Mouse (Mus musculus) embryonic stem cell, embryonic (primary cell): ENCODE results near the gene Tmcc3.

Experiments used
- CTCF ChIA-PET, 4 experiments: fragments of 300-600 bp in 2 of 4; fragments of 350-600 bp in 2 of 4; sonication (Branson Sonifier 250); formaldehyde crosslinking; loops; one replicate each; lab custom pipeline; 2022; ENCODE audit warnings: inconsistent platforms in 2 of 4; lab: Charles Lee
- POLR2A ChIA-PET, 4 experiments: fragments of 300-600 bp in 2 of 4; fragments of 350-600 bp in 2 of 4; sonication (Branson Sonifier 250); formaldehyde crosslinking; loops; one replicate each; lab custom pipeline; 2022; ENCODE audit warnings: antibody characterized with exemption in 4 of 4, inconsistent platforms in 1 of 4; lab: Charles Lee

Tmcc3 gene

GRCm38 (mm10) chr10:94471487-94471886 lies 159.7 kb downstream of the Tmcc3 start:
- POLR2A ChIA-PET = no interaction called here
- CTCF ChIA-PET = interaction anchor here in 1 of 4 experiments (0.6 to 0.7 kb wide), 2 partner anchors 87 to 508 kb away, joined by 3 read pairs; no protein-coding TSS in a partner anchor

GRCm38 (mm10) chr10:94473501-94473900 lies 161.8 kb downstream of the Tmcc3 start:
- POLR2A ChIA-PET = interaction anchor here in 2 of 4 experiments (0.5 to 1.4 kb wide), 2 partner anchors 8 to 36 kb away, joined by 3 to 4 read pairs; no protein-coding TSS in a partner anchor

DNA sequence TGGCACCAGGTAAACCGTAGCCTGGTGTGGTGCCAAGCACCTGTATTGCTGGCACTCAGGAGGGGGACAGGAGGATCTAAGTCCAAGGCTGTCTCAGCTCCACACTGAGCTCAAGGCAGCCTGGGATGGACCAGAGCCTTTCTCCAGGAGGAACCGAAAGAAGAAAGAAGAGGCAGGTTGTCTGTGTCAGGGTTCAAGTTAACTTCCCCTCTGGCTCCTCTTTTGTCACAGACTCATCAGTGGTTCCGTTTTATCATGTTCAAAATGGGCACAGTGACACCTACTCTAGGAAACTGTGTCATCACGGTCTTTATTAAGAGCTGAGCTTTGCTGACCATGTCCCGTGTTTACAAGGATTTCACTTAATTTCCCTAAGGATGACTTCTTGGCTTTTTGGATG lies 162.4 kb downstream of the Tmcc3 start:
- ChIA-PET CTCF (no interaction called here), POLR2A (no interaction called here)

More at GRCm38 (mm10) chr10:94473501-94473900, 161.8 kb downstream of the Tmcc3 start:
- CTCF ChIA-PET = interaction anchor here in 1 of 4 experiments (0.6 kb wide), 1 partner anchor 183 kb away, joined by 3 read pairs; no protein-coding TSS in a partner anchor

DNA sequence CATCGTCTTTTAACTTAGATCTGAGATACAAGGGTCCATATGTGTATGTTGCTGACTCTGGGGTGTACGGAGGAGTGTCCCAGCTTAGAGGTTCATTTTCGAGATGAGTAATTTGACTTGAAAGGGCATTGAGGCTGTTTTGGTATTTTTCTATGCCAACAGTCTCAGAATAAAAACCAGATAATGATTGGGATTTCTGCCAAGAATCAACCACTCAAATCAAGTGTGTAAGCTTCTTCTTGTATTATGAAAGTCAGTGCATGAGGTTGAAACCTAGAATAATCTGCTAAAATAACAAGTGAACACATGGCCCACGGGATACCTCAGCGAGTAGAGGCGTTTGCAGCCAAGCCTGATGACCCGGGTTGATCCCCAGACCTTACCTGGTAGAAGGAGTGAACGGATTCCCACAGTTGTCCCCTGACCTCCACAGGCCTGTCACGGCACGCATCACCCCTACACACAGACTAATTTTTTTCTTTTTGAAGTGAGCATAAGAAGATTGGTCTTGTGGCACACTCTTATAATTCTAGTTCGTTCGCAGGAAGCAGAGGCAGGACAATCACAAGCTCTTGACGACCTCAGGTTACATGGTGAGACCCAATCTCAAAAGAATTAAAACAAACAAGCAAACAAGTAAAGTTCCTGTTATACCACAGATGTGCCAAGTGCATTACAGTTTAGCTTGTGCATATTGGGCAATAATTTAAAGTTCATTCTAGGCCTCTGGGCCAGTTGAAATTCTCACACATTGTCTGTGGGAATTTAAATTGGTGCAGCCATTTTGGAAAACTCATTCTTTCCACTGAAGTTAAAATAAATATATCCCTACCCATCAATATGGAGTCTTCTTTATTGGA lies 165.8 kb downstream of the Tmcc3 start:
- ChIA-PET POLR2A (interaction anchor here in 1 of 4 experiments (1.1 kb wide), 1 partner anchor 11 kb away, joined by 3 read pairs; no protein-coding TSS in a partner anchor), CTCF (no interaction called here)

- ChIA-PET POLR2A (no interaction called here), CTCF (no interaction called here)
These were observed 167.9 kb downstream of the Tmcc3 start for GRCm38 (mm10) chr10:94479646-94480045.

DNA sequence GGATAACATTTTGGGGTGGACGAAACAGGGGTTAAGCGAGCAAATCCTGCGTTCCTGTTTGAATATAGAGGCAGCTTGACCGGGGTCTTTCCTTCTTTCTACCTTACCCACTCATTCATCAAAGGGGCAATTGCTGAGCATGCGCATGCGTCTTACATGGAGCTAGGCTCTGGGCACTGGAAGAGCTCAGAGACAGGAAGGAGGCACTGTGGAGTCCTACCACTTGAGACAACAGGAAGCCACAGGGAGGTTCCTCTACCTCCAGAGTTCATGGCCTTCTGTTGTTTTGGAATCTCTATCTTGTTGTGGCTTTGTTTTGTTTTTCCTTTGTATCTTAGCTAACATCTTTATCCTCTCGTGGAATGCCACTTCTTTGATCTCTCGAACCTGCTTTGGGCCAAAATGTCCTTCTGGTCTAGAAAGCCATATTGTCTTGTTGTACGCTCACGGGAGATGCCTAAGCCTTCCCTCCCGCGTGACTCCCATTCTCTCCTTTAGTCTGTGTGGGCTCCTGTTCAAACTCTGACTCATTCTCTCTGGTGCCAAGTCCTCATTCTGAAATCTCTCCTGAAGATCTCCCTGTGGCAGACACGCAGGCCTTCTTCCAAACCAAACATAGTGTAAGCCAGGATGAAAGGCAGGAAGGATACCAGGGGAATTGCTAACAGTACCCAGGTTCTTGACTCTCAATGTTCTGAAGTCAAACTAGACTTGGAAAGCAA lies 168.8 kb downstream of the Tmcc3 start:
- ChIA-PET POLR2A (no interaction called here), CTCF (no interaction called here)

GRCm38 (mm10) chr10:94481613-94482012 lies 169.9 kb downstream of the Tmcc3 start:
- POLR2A ChIA-PET = interaction anchor here in 1 of 4 experiments (1.2 kb wide), 1 partner anchor 9 kb away, joined by 4 read pairs; no protein-coding TSS in a partner anchor
- CTCF ChIA-PET = no interaction called here

DNA sequence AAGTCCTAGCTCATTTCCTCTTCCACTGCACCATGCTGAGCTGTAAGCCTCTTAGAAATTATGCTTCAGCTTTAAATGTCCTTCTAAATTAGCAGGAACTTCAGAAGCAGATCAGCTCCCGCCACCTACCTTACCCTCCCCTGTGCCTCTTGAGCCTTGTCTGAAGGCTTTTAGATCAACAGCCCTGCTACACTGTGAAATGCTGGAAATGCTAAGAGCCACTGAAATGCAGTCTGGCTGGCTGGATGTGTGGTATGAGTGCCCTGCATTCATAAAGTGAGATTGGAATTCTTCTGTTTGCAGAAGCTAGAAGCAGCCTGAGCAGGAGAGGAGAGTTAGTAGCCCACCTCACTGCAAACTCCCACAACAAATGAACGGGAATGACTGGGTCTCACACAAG lies 174.4 kb downstream of the Tmcc3 start:
- CTCF ChIA-PET = interaction anchor here in 1 of 4 experiments (0.6 kb wide), 1 partner anchor 78 kb away, joined by 3 read pairs; no protein-coding TSS in a partner anchor
- POLR2A ChIA-PET = no interaction called here

DNA sequence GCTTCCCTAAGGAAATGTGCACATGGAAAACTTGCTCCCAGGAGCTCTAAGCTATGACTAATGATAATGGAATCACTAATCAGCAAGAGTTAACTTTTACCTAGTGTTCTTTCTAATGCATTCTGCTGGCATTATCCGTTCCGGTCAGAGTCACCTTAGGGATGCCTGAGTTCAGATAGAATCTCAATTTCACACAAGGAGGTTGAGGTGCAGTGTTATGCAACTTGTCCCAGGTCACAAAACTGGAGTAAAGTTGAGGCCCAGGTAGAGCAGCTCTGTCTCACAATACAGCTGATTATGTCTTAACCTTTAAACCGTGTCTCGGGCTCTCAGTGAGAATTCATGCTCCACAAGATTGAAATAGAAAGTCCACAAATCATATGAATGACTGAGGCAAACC lies 177.8 kb downstream of the Tmcc3 start:
- CTCF ChIA-PET = no interaction called here

GRCm38 (mm10) chr10:94491006-94491405 lies 179.3 kb downstream of the Tmcc3 start:
- ChIA-PET POLR2A (no interaction called here), CTCF (no interaction called here)

More for the DNA sequence above, 177.8 kb downstream of the Tmcc3 start:
- POLR2A ChIA-PET = interaction anchor here in 2 of 4 experiments (0.5 to 0.7 kb wide), 2 partner anchors 13 to 724 kb away, joined by 3 to 5 read pairs; no protein-coding TSS in a partner anchor

- ChIA-PET CTCF (interaction anchor here in 1 of 4 experiments (0.8 kb wide), 1 partner anchor 473 kb away, joined by 5 read pairs; no protein-coding TSS in a partner anchor), POLR2A (interaction anchor here in 1 of 4 experiments (0.7 kb wide), 1 partner anchor 1108 kb away, joined by 3 read pairs; no protein-coding TSS in a partner anchor)
These were observed 182.7 kb downstream of the Tmcc3 start for GRCm38 (mm10) chr10:94494403-94494846.

DNA sequence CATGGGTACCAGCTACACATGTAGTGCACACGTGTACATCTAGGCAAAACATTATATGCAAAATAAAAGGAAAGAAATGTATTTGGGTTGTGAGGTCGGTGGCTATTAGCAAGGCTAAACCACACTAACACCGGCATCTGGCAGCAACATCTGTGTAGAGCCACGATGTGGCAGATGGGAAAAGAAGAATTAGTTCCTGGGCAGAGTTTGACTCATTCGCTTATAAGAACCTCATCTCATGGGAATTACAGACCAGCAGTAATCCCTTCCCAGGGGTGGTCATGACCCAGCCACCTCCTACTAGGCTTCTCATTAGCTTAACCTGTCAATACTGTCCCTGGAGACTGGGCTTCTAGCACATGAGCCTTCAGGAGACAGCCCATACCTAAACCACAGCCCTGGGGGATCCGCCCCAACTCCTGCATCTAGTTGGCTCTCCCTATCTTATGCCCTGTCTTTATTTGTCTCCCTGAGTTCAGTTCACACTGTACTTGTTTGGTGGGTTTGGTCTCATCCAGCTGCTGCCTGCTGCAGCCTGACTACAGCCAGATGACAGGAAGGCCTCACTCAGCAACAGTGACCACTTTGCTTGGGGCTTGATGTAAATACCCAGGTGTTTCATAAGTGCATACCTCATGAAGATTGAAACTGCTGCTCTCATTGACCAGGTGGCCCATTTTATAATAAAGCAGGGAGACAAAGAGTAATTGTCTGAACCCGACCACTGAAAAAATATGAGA lies 183.9 kb downstream of the Tmcc3 start:
- CTCF ChIA-PET = no interaction called here

GRCm38 (mm10) chr10:94496826-94497440 lies 185.2 kb downstream of the Tmcc3 start:
- ChIA-PET POLR2A (interaction anchor here in 1 of 4 experiments (0.6 kb wide), 1 partner anchor 17 kb away, joined by 3 read pairs; no protein-coding TSS in a partner anchor), CTCF (no interaction called here)

More for the DNA sequence above, 183.9 kb downstream of the Tmcc3 start:
- POLR2A ChIA-PET = no interaction called here

DNA sequence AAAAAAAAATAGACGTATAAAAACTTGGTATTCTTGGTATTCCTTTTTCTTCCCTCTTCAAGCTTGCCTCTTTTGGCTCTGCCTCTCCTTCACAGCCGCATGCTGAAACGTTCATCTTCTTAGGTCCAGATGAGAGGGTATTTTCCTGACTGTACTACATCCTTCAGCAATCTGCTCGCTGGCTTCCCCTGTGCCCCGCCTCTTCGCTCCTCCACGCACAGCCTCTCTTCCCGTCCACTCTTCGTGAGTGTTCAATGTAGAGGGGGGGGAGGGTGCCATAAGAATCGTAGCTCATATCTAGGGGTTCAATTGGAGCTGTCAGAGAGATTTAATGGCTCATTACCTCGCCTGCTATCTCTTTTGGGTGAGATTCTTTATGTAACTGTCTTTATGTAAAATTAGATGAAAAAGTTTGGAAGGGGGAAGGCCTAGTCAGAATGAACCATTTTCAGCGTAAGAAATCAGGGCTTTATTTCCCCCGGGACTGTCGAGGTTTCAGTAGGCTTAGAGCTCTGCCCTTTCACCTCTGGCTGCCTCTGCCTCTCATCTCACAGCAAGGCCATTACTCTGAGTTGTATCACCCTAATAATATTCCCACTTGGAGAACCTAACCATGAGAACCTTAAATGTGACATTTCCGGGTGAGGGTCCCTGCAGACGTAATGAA lies 188.6 kb downstream of the Tmcc3 start:
- POLR2A ChIA-PET = no interaction called here
- CTCF ChIA-PET = no interaction called here

- ChIA-PET CTCF (no interaction called here), POLR2A (no interaction called here)
These were observed 189.1 kb downstream of the Tmcc3 start for GRCm38 (mm10) chr10:94500877-94501273.

DNA sequence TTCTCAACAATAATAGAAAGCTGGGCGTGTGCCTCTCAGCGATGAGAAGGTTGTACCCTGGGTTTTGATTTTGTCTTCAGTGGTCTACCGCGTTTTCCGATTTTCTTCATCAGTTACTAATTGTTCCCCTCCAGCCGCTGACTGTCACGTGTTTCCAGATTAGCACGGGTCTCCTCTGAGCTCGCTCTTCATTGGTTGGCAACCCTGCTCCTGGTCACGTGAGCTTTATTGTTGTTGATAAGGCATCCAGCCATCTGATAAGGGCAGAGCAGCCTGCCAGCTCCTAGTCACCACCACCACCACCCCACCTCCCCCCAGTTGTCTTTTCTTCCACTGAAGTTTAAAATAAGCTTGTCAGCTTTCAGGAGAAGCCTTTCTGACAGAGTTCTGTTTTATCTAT lies 190.0 kb downstream of the Tmcc3 start:
- ChIA-PET CTCF (interaction anchor here in 1 of 4 experiments (0.5 kb wide), 1 partner anchor 346 kb away, joined by 3 read pairs; no protein-coding TSS in a partner anchor), POLR2A (interaction anchor here in 3 of 4 experiments (0.6 to 0.7 kb wide), 3 partner anchors 30 to 93 kb away, joined by 3 read pairs; no protein-coding TSS in a partner anchor)

GRCm38 (mm10) chr10:94505248-94505772 lies 193.6 kb downstream of the Tmcc3 start:
- POLR2A ChIA-PET = interaction anchor here in 2 of 4 experiments (0.6 to 1.3 kb wide), 3 partner anchors 28 to 1362 kb away, joined by 3 to 4 read pairs (median 3); no protein-coding TSS in a partner anchor

More at GRCm38 (mm10) chr10:94505248-94505772, 193.6 kb downstream of the Tmcc3 start:
- CTCF ChIA-PET = interaction anchor here in 1 of 4 experiments (1.1 kb wide), 1 partner anchor 104 kb away, joined by 3 read pairs; no protein-coding TSS in a partner anchor
